Mouse (Mus musculus): ENCODE results near the gene Dnah9. TPM values are rescaled to one million over a fixed set of nuclear protein-coding genes. Genes with fewer than 3 reads are reported as not detected.

Dnah9 gene
- not detected for total RNA-seq (2021)
- long read RNA-seq, experiment 1 = 0 reads
- long read RNA-seq, experiment 2 = 0 reads

DNA sequence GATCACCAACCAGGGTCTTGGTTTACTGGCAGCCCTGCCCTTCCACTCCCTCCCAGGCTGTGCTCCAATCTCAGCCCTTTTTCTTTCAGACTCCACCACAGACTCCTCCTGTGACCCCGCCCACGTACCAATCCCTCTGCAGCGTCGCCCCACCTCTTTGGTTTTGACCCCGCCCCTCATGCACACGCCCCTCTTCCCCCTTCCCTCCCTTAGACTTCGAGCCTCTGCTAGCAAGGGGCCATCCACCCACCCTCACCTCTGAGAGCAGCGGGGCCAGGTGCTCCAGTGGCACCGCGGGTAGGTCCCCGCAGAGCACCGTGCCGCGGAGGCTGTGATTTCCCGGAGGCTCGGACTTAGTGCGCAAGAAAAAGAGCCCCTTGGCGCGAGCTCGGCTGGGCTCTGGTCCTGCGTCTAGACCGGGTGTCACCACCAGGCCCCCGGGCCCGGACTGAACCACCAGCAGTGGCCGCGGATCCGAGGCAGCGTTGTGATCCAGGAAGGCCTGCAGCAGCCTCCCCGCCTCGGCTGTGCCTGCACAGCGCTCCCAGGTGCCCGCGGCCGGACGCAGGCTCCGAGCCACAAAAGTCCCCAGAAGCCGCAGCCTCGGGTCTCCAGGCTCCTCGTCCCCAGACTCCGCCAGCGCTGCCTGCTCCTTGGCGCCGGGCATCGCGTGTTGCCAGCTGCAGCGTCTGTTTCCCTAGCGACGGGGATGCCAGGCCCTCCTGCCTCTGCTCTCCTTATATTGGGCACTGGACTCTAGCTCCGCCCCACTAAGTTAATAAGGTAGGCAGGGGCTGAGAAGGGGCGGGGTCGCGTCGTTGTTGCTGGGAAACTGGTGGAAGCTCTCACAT is at the start of gene Dnah9:
Dnah9 (minus strand) TSS at position 751 of the 851 bp plus-strand sequence.
- peak; percentile 8 to 16 for DNase-seq
- intact Hi-C loops (cut with DNase I) = no loop called here

DNA sequence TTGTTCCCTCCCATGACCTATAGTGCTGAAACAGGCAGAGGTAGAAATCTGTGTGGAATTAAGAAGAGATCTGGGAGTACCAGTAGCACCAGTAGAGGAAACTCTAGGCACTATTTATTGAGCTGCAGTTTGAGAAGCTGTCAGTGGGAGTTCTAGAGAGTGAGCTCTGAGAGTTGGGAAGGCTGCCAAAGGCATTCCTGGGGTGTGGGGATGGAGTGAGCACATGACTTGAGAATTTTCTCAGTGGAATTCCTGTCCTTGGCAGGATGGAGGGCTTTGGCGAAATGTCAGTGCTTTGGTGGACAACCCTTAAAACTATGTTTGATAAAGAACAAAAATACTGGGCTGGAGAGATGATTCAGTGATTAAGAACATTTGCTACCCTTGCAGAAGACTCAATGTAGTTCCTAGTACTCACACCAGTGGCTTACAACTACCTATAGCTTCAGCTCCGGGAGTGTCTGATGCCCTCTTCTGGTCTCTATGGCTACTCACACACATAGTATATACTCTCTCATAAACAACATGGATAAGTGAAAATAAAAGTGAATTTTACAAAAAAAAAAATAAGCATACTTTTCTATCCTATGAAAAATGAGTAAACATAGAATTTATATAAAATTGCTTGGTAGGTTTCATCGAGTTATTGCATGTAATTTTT is 20.4 kb upstream of the Dnah9 start:
- peak; percentile 26 to 61 for DNase-seq
- intact Hi-C loops (cut with DNase I) = no loop called here

- intact Hi-C loops (cut with DNase I) = no loop called here
- DNase-seq = no peak
Measured at GRCm38 (mm10) chr11:66188146-66188545, 19.8 kb upstream of the Dnah9 start.

DNA sequence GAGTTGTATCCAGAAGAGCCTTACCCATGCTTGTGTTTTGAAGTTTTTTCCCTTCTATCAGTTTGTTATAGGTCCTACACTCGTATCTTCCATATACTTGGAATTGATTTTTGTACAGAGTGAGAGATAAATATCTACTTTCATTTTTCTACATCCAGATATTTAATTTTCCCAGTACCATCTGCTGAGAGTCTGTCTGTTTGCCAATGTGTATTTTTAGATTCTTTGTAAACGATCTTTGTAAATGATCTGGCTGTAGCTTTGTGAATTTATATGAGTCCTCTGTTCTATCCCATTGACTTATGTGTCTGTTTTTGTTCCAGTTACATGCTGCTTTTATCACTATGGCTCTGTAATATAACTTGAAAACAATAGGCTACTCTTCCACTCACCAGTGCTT is 9.4 kb upstream of the Dnah9 start:
- DNase-seq = no peak
- intact Hi-C loops (cut with DNase I) = no loop called here

DNA sequence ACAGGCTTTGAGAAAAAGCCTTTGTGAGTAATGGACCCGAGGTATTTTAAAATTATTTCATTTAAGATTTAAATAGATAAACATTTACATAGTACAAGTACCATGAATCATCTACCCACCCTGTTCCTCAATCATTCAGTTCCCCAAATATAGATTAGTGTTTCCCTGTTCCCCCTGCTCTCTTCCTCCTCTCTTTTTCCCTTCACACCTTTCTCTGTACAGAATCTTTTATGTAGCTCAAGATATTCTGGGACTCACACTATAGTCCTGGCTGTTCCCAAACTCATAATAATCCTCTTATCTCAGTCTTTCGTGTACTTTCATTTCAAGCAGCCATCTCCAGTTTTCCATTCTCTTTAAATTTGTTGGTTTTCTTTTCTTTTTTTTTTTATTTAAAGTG is 4.3 kb downstream of the Dnah9 start:
- intact Hi-C loops (cut with DNase I) = no loop called here
- no peak for DNase-seq

DNA sequence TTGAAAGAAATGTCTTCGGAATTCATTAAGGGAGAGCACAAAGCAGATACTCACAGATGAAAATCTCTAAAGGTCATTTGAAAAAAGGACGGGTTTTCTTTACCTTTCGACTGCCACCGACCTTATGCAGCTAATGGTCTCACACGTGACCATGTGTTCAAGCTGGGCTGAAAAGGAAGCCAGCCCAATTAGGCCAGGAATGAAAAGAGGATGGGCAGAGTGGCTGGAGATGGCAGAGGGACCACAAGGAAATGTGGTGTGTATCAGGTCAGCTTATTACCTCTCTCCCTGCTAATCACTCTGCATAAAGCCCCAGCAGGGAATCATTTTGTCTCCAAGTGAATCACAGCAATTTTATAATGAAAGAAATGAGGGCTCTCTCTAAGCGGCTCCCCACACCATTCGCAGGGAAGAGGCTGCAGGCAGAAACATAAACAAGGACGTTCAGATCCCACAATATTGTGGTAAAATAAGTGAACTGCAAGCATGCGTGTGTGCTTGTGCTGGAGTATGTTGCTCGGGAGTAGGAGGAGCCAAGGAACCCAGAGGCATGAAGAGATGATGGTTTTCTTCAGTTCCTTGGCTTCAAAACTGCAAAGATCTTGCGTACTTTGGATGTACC is 27.6 kb downstream of the Dnah9 start:
- intact Hi-C loops (cut with DNase I) = no loop called here

GRCm38 (mm10) chr11:66134826-66135225 is 33.5 kb downstream of the Dnah9 start:
- no peak for DNase-seq
- intact Hi-C loops (cut with DNase I) = no loop called here

More for the DNA sequence above, 27.6 kb downstream of the Dnah9 start:
- DNase-seq = no peak

- intact Hi-C loops (cut with DNase I) = no loop called here
- no peak for DNase-seq
Measured at GRCm38 (mm10) chr11:66126150-66126549, 42.2 kb downstream of the Dnah9 start.

GRCm38 (mm10) chr11:66124496-66124895 is 43.9 kb downstream of the Dnah9 start:
- intact Hi-C loops (cut with DNase I) = loop anchor here (5.0 kb wide), 1 partner anchor 748 kb away; no protein-coding TSS in a partner anchor

GRCm38 (mm10) chr11:66122017-66122416 is 46.3 kb downstream of the Dnah9 start:
- DNase-seq = peak in 1 of 2 experiments; percentile 15
- intact Hi-C loops (cut with DNase I) = loop anchor here (5.0 kb wide), 1 partner anchor 750 kb away; no protein-coding TSS in a partner anchor

More at GRCm38 (mm10) chr11:66124496-66124895, 43.9 kb downstream of the Dnah9 start:
- DNase-seq = no peak

DNA sequence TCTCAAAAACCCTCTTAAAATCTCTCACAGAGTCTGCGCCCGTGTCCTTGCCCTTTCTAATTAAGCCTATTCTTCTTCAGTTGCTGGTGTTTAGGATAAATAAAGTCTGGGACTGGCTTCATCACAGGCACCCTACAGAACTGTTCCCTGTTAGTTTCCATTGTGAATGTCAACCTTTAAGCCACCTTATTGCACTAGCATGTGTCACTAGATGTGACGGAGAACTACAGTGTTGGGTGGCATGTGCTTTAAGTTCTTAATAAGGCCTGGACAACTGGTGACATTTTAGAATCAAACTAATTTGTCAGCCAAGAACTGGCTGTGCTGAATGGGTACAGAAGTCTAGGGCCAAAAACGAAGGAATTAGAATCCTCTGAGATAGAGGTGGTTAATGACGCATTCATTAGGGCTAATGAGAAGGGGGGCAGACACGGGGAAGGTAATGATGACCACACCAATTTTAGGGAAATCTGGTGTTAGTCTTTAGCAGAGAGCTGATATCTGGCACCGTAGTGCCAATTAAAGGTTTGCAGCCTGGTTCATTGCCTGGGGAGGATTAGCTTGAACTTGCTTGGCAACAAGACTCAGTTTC is 84.6 kb downstream of the Dnah9 start:
- DNase-seq = no peak
- intact Hi-C loops (cut with DNase I) = no loop called here

GRCm38 (mm10) chr11:66072921-66073320 is 95.4 kb downstream of the Dnah9 start:
- DNase-seq = no peak
- intact Hi-C loops (cut with DNase I) = no loop called here

DNA sequence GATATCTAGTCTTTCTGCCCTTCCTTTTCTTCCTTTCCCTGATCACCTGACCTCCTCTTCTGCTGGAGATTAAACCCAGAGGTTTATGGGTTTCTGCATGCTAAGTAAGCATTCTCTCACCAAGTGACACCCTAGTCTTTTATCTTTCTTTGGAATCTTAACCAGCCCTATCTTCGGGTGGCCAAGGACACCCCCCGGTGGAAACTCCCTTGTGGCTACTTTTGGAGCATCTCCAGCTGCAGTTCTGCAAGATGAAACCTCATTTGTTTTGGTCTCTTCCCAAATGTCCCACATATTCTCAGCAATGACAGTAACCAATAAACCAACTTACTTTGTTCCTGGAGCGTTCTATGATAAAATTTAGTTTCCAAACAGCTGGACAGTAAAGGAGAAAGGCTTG is 109.4 kb downstream of the Dnah9 start:
- intact Hi-C loops (cut with DNase I) = no loop called here
- DNase-seq = no peak

DNA sequence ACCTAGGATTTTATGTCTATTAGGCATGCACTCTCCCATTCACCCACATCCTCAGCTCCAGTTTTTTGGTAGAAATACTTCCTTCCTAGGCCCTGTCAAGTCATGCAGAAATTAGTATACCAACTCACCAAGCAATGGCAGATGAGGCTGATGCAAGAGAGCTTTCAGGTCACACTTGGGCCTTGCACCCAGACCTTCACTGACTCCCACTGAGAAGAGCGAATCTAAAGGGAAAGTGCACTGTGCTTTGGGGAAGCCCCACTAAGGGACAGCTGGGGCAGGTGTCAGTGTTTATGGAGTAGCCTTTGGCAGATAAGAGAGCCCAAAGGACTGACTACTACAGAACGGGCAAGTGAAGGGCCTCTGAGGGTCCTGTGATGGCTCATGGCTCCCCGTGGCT is 117.1 kb downstream of the Dnah9 start:
- intact Hi-C loops (cut with DNase I) = no loop called here
- DNase-seq = no peak

GRCm38 (mm10) chr11:66049146-66049545 is 119.2 kb downstream of the Dnah9 start:
- intact Hi-C loops (cut with DNase I) = no loop called here
- no peak for DNase-seq

GRCm38 (mm10) chr11:66046594-66047193 is 121.7 kb downstream of the Dnah9 start:
- intact Hi-C loops (cut with DNase I) = no loop called here
- DNase-seq = no peak

- DNase-seq = no peak
- intact Hi-C loops (cut with DNase I) = no loop called here
Measured at GRCm38 (mm10) chr11:66043635-66044034, 124.7 kb downstream of the Dnah9 start.

DNA sequence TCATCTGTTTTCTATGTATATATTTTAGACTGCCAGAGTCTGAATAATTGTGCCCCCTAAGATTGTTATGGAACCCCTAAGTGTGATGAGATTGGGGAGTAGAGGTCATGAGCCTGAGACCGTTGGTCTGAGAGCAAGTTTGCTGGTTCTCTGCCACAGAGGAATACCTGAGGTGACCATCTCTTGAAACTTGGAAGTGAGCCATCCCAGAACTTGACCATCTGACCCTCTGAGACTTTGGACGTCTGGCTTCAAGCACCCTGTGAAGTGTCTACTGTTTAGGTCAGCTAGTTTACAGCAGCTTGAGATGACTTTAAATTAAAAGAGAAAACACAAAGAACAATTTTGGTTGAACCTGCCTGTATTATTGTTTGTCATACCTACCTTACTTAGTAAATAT is 125.8 kb downstream of the Dnah9 start:
- no peak for DNase-seq
- intact Hi-C loops (cut with DNase I) = no loop called here

GRCm38 (mm10) chr11:66025728-66026127 is 142.6 kb downstream of the Dnah9 start:
- DNase-seq = no peak
- intact Hi-C loops (cut with DNase I) = no loop called here

- intact Hi-C loops (cut with DNase I) = no loop called here
- DNase-seq = no peak
Measured at GRCm38 (mm10) chr11:65975871-65976270, 192.5 kb downstream of the Dnah9 start.

Measured in gastrocnemius, postnatal 36 days (tissue).